Mouse (Mus musculus): ENCODE results near the gene Sccpdh.
"Not testable (repeated sequence)": the region's sequence is repeated elsewhere in the genome, so short reads cannot be mapped to it uniquely, and the experiment has no call there.

The Sccpdh gene

DNA sequence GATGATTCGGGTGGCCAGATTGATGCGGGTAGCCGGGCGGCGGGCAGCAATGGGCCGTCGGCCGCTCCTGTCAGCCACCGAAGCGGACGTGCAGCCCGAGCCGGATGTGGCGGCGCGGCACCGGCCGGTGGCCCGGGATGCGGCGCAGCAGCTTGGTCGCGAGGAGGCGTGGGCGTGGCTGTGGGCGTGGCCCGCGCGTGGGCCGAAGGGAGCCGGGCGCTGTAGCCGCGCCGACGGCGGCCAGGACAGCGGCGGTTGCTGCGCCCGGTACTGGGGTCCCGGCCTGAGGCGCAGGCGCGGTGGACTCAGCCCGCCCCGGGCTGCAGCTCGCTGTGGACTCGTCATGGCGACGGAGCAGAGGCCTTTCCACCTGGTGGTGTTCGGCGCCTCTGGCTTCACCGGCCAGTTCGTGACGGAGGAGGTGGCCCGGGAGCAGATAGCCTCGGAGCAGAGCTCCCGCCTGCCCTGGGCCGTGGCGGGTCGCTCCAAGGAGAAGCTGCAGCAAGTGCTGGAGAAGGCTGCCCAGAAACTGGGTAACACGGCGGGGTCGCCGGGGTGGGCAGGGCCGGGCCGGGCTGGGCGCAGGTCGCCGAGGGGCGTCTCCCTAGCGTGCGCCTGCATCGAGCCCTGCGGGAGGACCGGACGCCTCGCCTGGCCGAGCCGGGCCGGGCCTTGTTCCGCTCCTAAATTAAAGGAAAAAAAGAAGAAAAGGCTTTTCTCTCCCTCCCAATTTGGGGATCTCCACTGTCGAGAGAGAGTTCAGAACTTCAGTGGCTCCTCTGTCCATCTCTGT is at the start of gene Sccpdh:
Gene Sccpdh (plus strand): TSS at position 198 of the 793 bp plus-strand sequence.
- DNase-seq (ENCODE audit: extremely low spot score, low spot score): peak; percentile 88

DNA sequence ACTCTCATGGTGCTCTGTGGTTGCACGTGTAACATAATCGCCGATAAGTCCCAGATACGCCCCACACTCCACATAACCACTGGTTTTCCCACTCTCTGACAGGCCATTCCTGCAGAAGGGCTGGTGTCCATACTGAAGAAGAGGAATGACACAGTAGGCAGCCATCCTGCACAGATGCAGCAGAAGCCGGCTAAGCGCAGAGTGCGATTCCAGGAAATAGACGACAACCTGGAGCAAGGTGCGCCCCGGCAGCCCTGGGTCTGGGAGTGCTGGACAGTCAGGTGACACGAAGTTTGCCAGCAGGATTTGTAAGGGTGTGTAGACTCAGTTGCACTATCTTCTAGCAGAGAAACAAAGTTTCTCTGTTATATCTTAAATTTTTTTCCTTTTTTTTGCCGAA is 45.3 kb upstream of the Sccpdh start:
- DNase-seq (ENCODE audit: extremely low spot score, low spot score): no peak

DNA sequence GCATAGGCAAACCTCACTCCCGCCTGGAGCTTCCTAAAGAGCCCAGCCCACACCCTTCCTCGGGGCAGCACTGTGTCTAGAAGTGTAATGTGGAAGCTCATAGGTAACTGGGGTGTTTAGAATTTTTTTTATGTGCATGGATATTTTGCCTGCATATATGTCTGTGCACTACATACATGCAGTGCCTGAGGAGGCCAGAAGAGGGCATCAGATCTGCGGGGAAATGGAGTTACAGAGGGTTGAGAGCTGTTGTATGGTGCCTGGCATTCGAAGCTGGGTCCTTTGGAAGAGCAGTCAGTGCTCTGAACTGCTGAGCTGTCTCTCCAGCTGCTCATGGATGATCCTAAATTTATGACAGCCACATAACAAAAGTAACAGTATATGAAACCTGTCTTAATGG is 44.4 kb upstream of the Sccpdh start:
- peak; percentile 40 for DNase-seq (ENCODE audit: extremely low spot score, low spot score)

DNA sequence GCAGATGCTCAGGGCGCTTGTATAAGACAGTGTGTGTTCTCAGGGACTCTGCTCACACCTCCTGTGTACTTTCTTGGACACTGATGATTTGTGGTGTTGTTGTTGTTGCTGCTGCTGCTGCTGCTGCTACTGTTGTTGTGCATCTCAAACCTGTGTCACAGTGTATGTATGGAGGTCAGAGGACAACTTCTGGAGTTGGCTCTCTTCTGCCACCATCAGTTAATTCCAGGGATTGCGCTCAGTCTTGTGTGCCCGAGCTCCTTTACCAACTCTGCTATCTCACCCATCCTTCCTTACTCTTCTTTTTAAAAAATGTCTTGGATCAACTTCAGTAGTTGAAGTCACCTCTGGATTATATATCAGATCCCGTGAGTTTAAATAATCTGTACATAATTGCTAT is 43.7 kb upstream of the Sccpdh start:
- DNase-seq (ENCODE audit: extremely low spot score, low spot score): peak; percentile 39

DNA sequence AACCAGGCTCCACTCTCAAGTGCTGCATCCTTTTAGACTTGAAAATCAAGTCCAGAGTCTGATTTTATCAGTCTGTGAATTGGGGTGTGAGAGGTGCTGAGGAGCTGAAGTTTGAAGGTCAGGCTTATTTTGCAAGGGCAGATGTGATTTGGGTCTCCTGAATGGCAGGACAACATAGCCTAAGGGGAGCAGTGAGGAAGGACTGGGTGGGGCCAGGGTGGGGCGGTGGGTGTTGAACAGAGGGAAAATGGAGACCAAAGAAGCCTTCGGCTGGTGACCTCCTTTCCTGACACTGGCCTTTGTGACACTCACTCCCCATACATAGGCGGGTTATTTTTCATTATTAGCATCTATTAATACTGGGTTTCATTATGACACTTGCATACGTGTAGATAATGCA is 40.2 kb upstream of the Sccpdh start:
- DNase-seq (ENCODE audit: extremely low spot score, low spot score): no peak

DNA sequence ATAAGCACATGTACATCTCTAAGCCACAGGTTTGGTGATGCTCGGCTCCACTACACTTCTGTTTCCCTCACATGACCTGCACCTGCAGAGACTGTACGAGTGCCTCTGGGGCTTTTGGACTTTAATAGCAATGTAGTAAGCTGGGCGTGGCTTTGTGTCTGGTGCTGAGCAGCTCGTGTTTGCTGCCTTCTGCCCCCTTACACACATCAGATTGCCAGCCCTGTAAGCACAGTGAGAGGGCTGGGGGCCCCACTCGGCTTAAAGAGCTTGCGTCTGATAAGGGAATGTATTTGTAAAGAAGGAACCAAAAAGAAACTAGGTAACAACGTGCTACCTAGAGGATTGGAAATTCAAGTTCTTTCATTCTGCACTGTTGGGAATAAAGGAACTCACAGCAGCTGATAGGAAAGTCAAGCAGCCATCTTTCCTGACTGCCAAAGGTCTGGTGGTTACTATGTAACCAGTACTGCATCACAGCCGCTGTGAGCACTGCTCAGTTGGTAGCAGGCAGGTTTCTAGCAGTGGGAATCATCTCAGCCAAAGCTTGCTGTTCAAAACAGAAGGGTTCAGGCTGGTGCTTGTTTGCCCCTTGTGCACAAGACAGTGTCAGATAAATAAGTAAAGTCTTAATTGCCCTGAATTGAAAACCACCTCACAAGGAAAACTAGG is 39.4 kb upstream of the Sccpdh start:
- no peak for DNase-seq (ENCODE audit: extremely low spot score, low spot score)

DNA sequence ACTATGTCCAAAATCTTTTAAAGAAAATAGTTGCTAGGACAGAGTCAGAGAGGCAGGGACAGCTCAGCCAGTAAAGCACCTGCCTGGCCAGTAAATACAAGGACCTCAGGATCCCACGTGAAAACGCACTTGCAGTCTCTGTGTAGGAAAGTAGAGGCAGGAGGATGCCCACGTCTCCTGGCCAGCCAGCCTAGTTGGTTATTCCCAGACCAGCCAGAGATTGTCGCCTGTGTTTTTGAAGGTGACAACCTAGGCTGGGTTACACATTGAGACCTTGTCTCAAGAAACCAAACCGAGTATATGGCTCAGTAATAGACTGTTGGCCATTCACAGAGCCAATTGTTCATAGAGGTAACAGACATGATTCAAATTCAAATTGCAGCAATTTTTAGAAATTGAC is 38.7 kb upstream of the Sccpdh start:
- DNase-seq (ENCODE audit: extremely low spot score, low spot score): no peak

DNA sequence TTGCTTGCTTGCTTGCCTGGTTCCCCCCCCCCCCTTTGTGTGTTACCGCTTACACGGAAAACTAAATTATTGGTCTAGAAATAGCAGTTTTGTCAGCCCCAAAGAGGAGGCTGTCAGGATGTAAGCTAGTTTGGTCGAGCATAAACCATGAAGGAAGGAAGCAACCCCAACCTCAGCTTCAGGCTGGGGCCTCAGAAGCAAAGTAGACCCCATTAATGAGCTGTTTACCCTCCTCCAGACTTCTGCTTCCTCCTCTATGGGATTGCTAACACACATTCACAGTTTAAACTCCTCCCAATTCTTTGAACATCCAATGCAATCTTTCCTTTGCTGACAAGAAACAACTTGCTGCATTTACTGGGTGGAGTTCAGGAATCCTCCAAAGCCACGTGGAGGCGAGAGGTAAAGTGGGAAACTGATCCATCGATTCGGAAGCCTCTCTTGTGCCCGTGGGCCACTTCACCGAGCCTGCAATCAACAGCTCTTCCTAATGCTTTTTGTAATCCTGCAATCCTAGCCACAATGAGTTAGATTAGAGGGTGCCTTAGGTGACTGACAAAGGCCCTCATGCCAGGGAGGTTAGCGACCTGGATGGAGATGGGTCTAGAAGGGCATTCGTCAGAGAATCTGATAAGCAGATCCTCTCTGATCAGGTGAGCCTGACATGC is 35.1 kb upstream of the Sccpdh start:
- DNase-seq (ENCODE audit: extremely low spot score, low spot score): no peak

DNA sequence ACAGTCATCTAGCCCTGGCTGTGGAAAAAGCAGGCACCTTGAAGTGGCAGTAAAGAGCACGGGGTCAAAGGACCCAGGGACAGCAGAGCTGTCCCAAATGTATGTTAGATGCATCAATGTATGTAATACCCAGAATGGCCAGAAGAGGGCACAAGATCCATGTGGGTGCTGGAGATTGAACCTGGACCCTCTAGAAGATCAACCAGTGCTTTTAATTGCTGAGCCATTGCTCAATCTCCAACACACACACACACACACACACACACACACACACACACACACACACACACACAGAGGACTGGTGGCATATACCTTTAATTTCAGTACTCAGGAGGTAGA is 34.6 kb upstream of the Sccpdh start:
- peak; percentile 24 for DNase-seq (ENCODE audit: extremely low spot score, low spot score)

DNA sequence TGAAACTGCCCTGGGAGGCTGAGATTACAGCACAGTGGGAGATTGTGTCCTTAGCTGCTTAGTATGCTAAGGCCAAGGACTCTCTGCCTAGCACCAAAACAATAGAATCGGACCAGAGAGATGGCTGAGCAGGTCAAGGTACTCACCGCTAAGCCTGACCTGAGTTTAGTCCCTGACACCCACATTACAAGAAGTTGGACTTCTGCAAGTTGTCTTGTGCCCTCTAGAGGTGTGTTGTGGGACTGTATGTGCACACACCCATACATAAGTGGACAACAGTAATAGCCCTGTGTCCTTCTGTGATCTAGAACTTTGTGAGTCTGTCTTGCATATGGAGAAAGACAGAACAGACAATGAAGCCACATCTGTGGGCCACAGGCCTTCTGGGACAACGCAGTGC is 33.9 kb upstream of the Sccpdh start:
- no peak for DNase-seq (ENCODE audit: extremely low spot score, low spot score)

DNA sequence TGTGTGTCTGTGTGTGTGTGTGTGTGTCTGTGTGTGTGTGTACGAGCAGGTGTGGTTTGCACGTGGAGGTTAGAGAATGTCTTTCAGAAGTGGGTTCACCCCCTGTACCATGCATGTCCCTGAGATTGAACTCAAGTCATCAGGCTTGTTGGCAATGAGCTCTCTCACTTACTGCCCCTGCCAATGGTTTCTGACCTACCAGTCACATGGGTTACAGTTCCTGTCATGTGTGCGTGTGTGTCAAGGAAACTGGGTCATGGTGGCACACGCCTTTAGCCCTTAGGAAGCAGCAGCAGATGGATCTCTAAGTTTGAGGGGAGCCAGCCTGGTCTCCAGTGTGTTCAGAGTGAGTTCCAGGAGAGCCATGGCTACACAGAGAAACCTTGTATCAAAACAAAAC is 25.3 kb upstream of the Sccpdh start:
- no peak for DNase-seq (ENCODE audit: extremely low spot score, low spot score)

DNA sequence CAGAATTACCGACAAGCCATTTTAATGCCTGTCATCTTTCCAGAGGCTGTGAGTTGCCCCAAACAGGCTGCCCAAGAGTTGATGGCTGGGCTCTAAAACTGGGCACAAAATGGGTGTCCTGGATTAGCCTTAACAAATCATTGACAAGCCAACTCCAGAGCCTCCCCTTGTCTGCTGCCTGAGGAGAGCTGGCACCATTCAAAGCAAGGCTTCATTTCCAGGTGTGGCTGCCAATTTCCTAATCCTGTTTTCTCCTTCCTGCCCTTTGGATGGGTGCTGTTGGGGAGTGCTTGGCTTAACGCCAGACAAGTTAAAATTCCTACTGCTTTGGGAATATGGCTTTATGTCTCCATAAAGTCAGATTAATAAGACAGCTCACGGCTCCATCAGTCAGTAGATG is 23.9 kb upstream of the Sccpdh start:
- DNase-seq (ENCODE audit: extremely low spot score, low spot score): no peak

DNA sequence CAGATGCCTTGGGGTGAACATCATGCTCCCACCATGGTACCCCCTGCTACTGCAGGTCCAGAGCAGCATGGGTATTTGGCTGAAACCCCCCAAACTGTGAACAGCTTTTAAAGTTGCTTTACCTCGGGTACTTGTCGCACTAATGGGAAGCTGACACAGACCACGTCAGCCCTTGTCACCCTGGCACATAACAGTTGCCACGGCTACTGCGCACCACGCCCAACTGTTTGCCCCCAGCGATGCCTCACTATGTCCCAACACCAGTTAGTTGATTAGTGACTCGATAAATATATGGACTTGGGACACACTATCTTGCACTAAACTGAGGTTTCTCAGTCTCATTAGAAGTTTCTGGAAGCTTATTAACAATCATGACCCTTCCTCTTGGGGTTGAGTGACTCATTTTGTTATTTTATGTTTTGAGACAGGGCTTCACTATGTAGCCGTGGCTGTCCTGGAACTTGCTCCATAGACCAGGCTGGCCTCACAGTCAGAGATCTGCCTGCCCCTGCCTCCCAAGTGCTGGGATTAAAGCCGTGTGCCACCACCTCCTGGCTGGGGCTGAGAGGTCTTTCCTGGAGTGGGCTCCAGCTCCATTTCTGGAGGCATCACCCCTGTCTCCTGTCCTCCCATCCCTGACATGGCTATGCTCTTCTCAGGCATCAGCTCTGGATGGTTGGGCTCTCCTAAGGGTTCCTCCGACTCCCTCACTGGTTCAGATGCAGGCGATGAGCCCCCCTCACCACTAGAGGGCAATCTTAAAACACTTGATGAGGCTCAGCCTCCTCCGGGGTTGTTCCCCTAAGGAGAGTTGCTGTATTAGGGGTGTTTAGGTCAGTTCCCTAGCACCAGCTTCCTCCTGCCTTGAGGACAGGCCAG is 22.7 kb upstream of the Sccpdh start:
- peak; percentile 80 for DNase-seq (ENCODE audit: extremely low spot score, low spot score)

DNA sequence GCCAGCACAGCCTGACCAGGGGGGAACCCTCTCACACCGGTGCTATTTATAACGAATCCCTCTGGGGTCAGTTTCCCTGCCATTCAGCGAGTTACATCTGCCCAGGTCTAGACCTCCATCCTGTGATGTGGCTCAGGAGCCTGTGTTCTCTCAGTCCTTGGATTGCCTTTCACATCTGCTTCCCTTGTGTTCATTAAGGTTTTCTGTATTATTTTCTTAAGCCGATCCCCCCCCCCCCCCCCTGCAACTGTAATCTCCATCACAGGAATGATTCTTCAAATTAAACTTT is 22.1 kb upstream of the Sccpdh start:
- no peak for DNase-seq (ENCODE audit: extremely low spot score, low spot score)

DNA sequence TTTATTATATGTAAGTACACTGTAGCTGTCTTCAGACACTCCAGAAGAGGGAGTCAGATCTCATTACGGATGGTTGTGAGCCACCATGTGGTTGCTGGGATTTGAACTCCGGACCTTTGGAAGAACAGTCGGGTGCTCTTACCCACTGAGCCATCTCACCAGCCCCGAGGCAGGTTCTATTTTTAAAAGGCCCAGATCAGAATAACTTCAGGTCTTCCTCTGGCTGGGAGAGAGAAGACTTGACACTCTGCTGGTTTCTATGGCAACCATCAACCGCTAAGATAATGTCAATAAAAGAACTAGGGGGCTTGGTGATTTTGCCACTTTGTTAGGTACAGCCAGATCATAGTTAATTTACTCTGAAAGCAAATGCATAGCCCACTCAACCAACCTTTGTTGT is 19.3 kb upstream of the Sccpdh start:
- not testable (repeated sequence) for DNase-seq (ENCODE audit: extremely low spot score, low spot score)

DNA sequence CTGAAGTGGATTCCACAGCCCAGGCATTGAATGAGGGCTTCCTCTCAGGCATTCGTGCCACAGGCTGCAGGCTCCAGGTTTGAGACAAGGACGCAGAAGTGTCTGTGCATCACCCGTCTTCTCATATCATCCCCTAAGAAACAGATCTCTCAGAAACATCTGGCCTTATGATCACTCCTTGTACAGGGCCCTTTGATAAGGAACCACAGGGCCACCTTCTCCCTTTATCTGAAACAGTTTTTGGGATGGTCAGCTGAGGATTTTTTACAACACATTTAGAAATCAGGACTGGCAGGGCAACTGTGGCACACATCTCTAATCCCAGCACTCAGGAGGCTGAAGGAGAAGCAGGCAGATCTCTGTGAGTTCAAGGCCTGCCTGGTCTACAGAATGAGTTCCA is 18.7 kb upstream of the Sccpdh start:
- no peak for DNase-seq (ENCODE audit: extremely low spot score, low spot score)

DNA sequence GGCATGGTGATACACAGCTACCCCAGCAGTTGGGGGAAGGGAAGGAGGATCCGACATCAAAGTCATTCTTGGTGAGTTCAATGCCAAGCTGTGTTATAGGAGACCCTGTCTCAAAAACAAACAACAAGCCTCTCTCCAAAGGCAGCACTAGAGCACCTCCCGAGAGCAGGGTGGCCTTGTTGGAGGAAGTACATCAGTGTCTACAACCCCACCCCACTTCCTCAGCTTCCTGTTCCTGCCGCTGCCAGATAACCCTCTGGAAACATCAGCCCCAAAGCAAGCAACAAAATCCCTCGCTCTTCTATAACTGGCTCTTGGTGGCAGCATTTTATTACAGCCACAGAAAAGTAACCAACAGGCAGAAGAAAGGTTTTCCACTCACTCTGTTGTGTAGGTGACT is 17.7 kb upstream of the Sccpdh start:
- DNase-seq (ENCODE audit: extremely low spot score, low spot score): no peak

DNA sequence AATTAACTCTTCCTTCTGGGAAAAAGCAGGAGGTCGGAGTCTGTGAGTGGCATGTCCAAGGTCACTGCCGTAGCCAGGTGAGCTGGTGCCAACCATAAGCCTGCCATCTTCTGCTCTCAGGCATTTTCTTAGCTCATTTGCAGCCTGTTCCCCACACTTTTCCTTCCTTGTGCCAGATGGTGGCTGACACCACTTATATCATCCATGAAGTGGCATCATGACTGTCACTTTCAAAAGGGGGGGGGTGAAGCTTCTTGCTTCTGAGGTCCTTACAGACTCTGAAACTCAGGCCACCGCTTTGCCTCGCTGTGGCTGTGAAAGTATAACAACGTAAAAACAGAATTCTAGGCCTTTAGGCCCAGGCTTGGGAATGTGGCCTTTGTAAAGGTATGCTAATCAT is 16.8 kb upstream of the Sccpdh start:
- DNase-seq (ENCODE audit: extremely low spot score, low spot score): no peak

DNA sequence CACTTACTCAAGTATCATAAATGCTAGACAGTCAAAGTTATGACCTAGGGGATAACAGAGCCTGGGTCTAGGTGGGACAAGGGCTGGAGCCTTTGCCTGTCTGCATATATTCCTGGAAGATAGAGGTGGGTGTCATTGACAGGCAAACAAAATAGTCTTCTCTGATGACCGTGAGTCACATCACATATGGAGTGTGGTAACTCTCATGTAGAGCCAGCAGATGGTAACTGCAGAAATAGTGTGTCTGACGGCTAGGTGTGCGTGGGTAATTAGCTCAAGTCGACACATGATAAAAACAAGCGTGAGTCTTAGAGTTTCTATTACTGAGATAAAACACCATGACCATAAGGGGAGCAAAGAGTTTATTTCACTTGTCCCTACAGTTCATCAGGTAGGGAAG is 4.9 kb upstream of the Sccpdh start:
- DNase-seq (ENCODE audit: extremely low spot score, low spot score): no peak

DNA sequence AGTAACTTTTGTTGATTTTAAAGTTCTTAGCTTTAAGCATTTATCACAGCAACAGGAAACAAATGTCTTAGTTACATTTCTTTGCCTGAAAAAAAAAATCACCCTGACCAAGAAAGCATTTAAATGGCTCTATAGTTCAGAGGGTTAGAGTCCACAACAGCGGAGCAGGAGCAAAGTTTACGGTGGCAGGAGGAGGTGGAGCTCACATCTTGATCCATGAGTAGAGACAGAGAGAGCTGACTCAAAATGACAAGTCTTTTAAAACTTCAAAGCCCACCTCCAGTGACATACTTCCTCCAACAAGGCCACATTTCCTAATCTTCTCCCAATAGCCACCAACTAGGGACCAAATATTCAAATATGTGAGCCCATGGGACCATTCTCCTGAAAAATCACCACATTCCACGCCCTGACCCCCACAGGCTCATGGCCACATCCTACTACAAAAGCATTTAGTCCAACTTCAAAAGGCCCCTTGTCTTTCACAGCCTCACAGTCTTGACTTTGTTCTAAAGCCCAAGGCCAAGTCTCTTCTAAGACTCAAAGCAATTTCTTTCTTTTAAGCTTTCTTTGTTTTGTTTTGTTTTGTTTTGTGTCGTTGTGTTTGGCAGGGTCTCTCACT is 3.6 kb upstream of the Sccpdh start:
- DNase-seq (ENCODE audit: extremely low spot score, low spot score): no peak

DNA sequence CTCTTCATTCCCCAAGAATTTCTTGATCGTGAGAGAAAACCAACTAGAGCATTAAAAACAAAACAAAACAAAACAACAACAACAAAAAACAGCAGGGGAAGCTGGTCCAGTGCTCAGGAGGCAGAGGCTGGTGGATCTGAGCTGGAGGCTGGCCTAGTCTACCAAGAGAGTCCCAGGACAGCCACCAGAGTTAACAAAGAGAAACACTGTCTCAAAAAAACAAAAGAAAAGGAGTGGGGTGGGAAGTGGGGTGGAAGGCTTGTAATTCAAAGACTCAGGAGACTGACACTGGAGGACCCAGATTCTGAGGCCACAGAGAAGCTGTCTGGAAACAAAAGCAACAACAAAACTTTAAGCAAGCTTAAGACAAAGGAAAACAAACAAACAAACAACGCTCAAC is 1.0 kb upstream of the Sccpdh start:
- no peak for DNase-seq (ENCODE audit: extremely low spot score, low spot score)

DNA sequence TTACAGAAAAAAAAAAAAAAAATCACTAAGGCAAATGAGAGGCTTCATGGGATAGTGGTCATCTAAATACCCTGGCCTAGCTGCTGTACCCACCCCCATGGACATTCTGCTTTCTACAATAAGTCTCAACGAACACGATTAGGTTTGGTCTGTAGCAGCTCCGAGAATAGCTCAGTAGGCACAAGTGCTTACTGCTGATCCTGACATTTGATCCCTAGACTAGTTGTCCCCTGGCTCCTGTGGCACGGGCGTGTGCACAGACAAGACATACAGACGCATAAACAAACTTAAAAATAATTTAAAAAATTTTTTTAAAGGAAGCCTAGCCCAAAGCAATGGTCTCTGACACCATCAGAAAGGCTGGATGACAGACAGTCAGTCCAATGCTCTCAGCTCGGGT is 560 bp upstream of the Sccpdh start:
- no peak for DNase-seq (ENCODE audit: extremely low spot score, low spot score)

All from neural tube, embryonic 10.5 days (tissue).